Mouse (Mus musculus): ENCODE measurements around the gene Lilra5.

DNA sequence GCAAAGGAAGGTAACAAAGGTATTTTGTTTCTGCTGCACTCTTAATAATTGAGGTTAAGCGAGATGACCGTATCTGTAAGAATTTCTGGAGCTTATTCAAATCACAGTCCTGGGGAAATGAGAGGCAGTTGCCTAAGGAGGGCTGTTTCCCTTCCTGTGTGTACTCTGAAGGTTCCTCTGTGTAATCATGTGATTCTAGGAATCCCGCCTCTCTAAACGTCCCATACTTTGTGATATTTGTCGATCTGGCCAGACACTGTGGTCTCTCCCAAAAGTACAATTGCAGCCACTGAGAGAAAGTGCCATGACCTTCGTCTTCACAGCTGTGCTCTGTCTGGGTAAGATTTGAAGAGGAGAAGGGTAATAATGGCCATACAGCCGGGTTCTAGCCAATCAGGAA, at the start of gene Lilra5:
- no peak for TF ChIP-seq POLR2A (IDR thresholded peaks at IDR 0.05; ENCODE audit: insufficient read depth, low read depth, low read length)
- no peak for TF ChIP-seq CTCF (IDR thresholded peaks at IDR 0.05; ENCODE audit: insufficient read depth, low read depth, low read length)

Data from olfactory bulb, adult 2 months (tissue).